Mouse (Mus musculus): ENCODE measurements around the gene Slit3. TPM values are rescaled to one million over a fixed set of nuclear protein-coding genes. Genes with fewer than 3 reads are reported as not detected.
A peak's percentile ranks its signal among the peaks of the same experiment; 100 is the strongest.

Gene Slit3
- polyA plus RNA-seq, 1 experiment from 2014 or later = 3.5 TPM

DNA sequence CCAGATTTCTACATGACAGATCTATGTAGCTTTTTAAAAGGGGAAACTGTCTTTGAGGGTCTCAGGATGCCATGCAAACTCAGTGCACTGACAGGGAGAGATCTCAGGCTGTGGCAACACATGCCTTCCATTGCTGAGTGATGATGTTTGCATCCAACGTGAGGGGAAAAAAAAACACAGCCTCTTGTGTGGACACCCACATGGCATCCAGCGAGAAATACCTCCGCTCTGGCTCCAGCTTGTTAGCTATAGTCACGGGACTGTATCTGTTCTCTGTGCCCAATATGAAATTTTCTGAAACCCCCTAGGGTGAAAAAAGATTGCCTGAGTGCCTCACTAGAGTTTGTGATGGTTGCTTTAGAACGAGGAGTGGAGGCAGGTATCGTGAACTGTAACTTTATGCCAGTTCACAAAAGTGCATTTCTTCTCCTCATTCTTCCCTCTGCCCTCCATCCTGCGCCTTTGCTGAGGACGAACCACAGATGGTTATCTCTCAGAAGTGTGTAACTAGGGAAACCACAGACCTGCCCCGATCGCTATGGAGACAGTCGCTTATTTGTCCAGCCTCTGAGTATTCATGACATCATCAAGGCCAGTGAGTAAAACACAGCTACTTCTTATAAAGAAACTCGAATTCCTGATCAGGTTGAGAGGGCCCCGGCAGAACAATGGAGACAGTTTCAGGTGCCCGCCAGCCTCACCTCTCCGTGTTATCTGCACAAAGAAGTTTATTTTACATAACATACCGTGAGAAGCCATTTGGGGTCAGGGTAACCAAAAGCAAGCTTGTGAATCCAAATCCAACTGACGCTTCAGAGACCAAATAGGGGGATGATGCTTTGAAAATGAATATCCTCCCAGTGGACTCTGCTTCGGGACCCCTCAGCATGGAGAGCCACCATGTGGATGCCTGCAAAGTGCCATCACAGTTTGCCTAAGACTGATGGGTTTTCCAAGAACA is 416.4 kb downstream of the Slit3 start:
- Histone ChIP-seq H3K27me3 (ENCODE audit: control insufficient read depth, insufficient read depth, low read length) (peaks cover 10% of the 10 kb centered on the region; the same call in 1 of the 2 replicates), H3K9me3 (ENCODE audit: control insufficient read depth, low read length) (no peaks in the 10 kb centered on the region), H3K4me3 (replicated peaks; ENCODE audit: low read depth, low read length) (no peak overlapping the region), H3K36me3 (ENCODE audit: control insufficient read depth, insufficient read depth, low read length) (no peaks in the 10 kb centered on the region), H3K9ac (replicated peaks; ENCODE audit: low read length) (no peak overlapping the region), H3K27ac (replicated peaks; ENCODE audit: low read depth, low read length) (0 out of 2 replicates have a peak overlapping the region, but pooled peaks have one; percentile 32), H3K4me1 (ENCODE audit: control insufficient read depth, insufficient read depth, low read length) (peaks cover 23% of the 10 kb centered on the region), H3K4me2 (ENCODE audit: low read length) (peak overlapping the region; percentile 26)
- ATAC-seq (ENCODE audit: low FRiP score, low TSS enrichment) (peak; percentile 53; the same call in 1 of the 2 replicates), DNase-seq (peak; percentile 69)
- 24% methylated on average over 18 of the region's 18 CpGs for WGBS

DNA sequence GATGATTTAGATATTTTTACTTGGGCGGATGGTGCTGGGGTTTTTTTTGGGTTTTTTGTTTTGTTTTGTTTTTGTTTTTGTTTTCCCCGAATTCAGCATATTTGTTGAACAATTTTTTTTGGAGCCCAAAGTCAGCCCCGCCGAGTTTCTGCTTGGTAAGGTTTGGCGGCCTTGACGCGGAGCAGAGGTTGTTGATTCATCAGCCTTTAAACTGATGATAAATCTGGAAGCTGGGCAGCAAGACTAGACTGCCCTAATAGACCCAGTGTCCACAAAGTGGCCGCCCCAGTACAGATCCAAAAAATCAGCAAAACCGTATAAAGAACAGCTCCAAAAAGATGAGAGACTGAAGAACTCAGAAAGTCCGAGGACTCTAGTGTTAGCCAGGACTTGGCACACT is 421.7 kb downstream of the Slit3 start:
- no peak for DNase-seq
- peaks cover 18% of the 10 kb centered on the region for H3K27me3 ChIP-seq (ENCODE audit: control insufficient read depth, insufficient read depth, low read length)

DNA sequence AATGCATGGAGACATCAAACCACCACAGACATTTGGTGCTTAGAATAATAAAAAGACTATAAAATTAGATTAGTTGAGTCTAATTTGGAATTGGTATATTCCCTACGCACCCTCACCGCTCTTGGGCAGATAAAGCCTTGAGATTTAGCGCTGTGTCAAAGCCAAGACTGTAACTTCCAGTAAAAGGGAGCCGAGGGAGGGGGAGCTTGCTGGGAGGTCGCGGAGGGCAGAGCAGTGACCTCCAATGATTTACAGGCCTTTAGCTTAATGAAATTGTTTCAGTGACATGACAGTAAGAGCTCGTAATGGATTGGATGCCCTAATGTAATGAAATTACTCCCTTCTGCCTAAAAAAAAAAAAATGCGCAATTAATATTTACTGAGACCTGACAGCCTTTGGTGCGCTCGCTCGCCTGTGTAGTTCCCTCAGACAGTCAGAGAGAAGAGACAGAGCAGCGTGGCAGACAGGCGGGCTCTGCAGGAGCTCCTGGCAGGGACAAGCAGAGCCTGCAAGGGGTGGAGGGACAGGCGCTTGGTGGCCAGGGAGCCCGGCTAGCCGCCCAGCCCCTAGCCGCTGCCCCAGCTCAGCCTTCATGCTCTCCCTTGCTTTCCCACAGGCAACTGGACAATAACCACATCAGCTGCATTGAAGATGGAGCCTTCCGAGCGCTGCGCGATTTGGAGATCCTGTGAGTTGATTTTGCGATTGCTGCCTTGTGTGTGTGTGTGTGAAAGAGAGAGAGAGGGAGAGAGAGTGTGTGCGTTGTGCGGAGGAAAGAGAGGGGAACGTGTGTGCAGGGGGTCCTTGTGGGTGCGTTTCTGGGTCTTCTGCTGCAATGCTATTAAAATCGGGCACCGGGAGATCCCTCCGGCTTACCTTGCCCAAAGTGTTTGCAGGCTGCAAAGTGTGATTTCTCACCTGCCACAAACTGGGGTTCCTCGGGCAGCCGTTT is 423.4 kb downstream of the Slit3 start:
- H3K9ac ChIP-seq (replicated peaks; ENCODE audit: low read length) = peak overlapping the region; percentile 50
- H3K27ac ChIP-seq (replicated peaks; ENCODE audit: low read depth, low read length) = peak overlapping the region; percentile 58
- ATAC-seq (ENCODE audit: low FRiP score, low TSS enrichment) = no peak

More for the DNA sequence above, 421.7 kb downstream of the Slit3 start:
- Histone ChIP-seq H3K36me3 (ENCODE audit: control insufficient read depth, insufficient read depth, low read length) (no peaks in the 10 kb centered on the region), H3K9ac (replicated peaks; ENCODE audit: low read length) (no peak overlapping the region), H3K4me2 (ENCODE audit: low read length) (no peak overlapping the region), H3K27ac (replicated peaks; ENCODE audit: low read depth, low read length) (no peak overlapping the region), H3K9me3 (ENCODE audit: control insufficient read depth, low read length) (no peaks in the 10 kb centered on the region), H3K4me3 (replicated peaks; ENCODE audit: low read depth, low read length) (no peak overlapping the region), H3K4me1 (ENCODE audit: control insufficient read depth, insufficient read depth, low read length) (peaks cover 9% of the 10 kb centered on the region)
- WGBS = 93% methylated on average over 10 of the region's 10 CpGs
- ATAC-seq (ENCODE audit: low FRiP score, low TSS enrichment) = no peak

DNA sequence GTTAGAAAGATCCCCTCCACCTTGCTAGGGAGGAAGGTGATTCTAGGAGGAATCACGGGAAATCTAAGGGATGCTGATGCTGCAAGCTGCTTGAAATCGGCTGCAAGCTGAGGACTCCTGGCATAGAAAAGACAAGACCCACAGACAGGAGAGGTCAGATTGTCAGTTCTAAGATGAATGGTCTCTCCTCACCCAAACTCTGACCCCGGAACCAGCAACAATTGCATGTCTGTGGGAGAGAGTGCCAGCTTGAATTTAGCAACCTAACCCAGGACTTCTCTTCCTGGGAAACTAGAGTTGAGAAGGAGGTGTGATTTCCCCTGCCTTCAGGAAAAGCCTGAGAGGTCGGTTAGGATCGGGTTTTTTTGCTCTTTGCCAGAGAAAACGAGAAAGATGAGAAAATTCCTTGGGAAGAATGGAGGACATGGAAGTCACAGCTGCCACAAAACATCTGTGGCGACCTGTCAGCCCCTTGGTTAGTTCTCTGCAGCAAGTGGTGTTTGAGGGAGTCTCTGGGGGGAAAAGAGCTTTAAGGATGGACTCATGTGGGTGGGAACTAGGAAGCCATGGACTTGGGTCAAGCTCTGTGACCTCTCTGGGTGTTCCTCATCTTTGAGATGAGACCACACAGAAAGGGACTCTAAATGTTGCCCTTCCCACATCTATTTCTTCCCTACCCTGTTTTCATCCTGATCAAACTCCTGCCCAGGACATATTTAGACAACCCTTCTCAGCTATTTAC is 425.2 kb downstream of the Slit3 start:
- no peak overlapping the region for H3K27ac ChIP-seq (replicated peaks; ENCODE audit: low read depth, low read length)
- WGBS = 51% methylated on average over 7 of the region's 7 CpGs
- DNase-seq (no peak), ATAC-seq (ENCODE audit: low FRiP score, low TSS enrichment) (no peak)
- no peaks in the 10 kb centered on the region; the same call in 1 of the 2 replicates for H3K4me1 ChIP-seq (ENCODE audit: control insufficient read depth, insufficient read depth, low read length)
- peak overlapping the region; percentile 54 for H3K4me2 ChIP-seq (ENCODE audit: low read length)
- H3K9ac ChIP-seq (replicated peaks; ENCODE audit: low read length) = no peak overlapping the region
- H3K4me3 ChIP-seq (replicated peaks; ENCODE audit: low read depth, low read length) = no peak overlapping the region
- H3K36me3 ChIP-seq (ENCODE audit: control insufficient read depth, insufficient read depth, low read length) = no peaks in the 10 kb centered on the region
- peaks cover 8% of the 10 kb centered on the region; the same call in 1 of the 2 replicates for H3K27me3 ChIP-seq (ENCODE audit: control insufficient read depth, insufficient read depth, low read length)
- H3K9me3 ChIP-seq (ENCODE audit: control insufficient read depth, low read length) = no peaks in the 10 kb centered on the region

More for the DNA sequence above, 423.4 kb downstream of the Slit3 start:
- Histone ChIP-seq H3K27me3 (ENCODE audit: control insufficient read depth, insufficient read depth, low read length) (peaks cover 12% of the 10 kb centered on the region), H3K4me1 (ENCODE audit: control insufficient read depth, insufficient read depth, low read length) (no peaks in the 10 kb centered on the region; the same call in 1 of the 2 replicates), H3K9me3 (ENCODE audit: control insufficient read depth, low read length) (no peaks in the 10 kb centered on the region), H3K4me2 (ENCODE audit: low read length) (peak overlapping the region; percentile 54), H3K36me3 (ENCODE audit: control insufficient read depth, insufficient read depth, low read length) (no peaks in the 10 kb centered on the region), H3K4me3 (replicated peaks; ENCODE audit: low read depth, low read length) (peak overlapping the region; percentile 28)
- peak; percentile 70 for DNase-seq
- 30% methylated on average over 31 of the region's 31 CpGs for WGBS

DNA sequence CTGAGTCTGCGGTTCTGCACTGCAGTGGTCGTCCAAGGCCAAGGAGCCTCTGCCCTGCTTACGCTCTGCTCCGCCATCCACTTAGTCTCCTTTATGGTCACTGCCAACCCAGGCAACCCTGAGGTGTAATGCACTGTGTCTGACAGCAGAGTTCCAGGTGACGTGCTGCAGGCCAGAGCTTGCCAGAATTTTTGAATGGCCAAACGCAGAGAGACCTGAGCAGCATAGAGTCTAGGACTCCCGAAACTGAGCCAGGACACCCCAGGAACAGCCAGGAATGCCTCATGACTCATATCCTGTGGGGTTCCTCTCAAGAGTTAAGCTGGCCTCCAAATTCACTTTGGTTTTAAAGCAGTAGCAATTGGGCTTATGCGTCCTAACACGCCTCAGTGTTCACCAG is 429.0 kb downstream of the Slit3 start:
- WGBS = 92% methylated on average over 9 of the region's 9 CpGs
- H3K9ac ChIP-seq (replicated peaks; ENCODE audit: low read length) = no peak overlapping the region
- H3K4me3 ChIP-seq (replicated peaks; ENCODE audit: low read depth, low read length) = no peak overlapping the region
- H3K4me2 ChIP-seq (ENCODE audit: low read length) = no peak overlapping the region
- H3K27me3 ChIP-seq (ENCODE audit: control insufficient read depth, insufficient read depth, low read length) = peaks cover 15% of the 10 kb centered on the region; the same call in 1 of the 2 replicates
- H3K27ac ChIP-seq (replicated peaks; ENCODE audit: low read depth, low read length) = no peak overlapping the region
- no peak for ATAC-seq (ENCODE audit: low FRiP score, low TSS enrichment)
- H3K4me1 ChIP-seq (ENCODE audit: control insufficient read depth, insufficient read depth, low read length) = no peaks in the 10 kb centered on the region
- no peak for DNase-seq
- H3K9me3 ChIP-seq (ENCODE audit: control insufficient read depth, low read length) = no peaks in the 10 kb centered on the region
- H3K36me3 ChIP-seq (ENCODE audit: control insufficient read depth, insufficient read depth, low read length) = no peaks in the 10 kb centered on the region

DNA sequence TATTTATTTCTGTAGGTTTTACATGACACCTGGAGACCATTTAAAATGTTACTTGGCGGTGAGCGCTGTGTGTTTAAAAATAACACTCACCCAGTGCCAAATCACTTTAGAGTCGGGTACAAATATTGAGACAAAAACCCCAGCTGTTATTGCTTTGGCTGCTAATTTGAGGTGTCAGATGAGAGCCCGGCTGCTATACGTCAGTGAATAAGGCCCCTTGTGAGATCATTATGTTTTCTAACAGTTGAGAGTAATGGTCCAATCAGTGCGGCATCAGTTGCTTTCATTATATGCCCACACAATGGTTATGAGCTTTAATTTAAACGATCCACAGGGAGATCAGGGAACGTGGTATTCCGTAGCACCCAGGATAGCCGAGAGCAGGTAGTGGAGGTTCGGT is 435.2 kb downstream of the Slit3 start:
- no peaks in the 10 kb centered on the region for H3K9me3 ChIP-seq (ENCODE audit: control insufficient read depth, low read length)
- H3K27me3 ChIP-seq (ENCODE audit: control insufficient read depth, insufficient read depth, low read length) = 0 out of 2 replicates have a peak, but pooled peaks cover 10% of the 10 kb centered on the region
- H3K9ac ChIP-seq (replicated peaks; ENCODE audit: low read length) = no peak overlapping the region
- peaks cover 11% of the 10 kb centered on the region; the same call in 1 of the 2 replicates for H3K4me1 ChIP-seq (ENCODE audit: control insufficient read depth, insufficient read depth, low read length)
- no peak for ATAC-seq (ENCODE audit: low FRiP score, low TSS enrichment)
- DNase-seq = no peak
- no peak overlapping the region for H3K4me3 ChIP-seq (replicated peaks; ENCODE audit: low read depth, low read length)
- no peak overlapping the region for H3K4me2 ChIP-seq (ENCODE audit: low read length)
- 48% methylated on average over 11 of the region's 11 CpGs for WGBS
- no peak overlapping the region for H3K27ac ChIP-seq (replicated peaks; ENCODE audit: low read depth, low read length)
- no peaks in the 10 kb centered on the region for H3K36me3 ChIP-seq (ENCODE audit: control insufficient read depth, insufficient read depth, low read length)

DNA sequence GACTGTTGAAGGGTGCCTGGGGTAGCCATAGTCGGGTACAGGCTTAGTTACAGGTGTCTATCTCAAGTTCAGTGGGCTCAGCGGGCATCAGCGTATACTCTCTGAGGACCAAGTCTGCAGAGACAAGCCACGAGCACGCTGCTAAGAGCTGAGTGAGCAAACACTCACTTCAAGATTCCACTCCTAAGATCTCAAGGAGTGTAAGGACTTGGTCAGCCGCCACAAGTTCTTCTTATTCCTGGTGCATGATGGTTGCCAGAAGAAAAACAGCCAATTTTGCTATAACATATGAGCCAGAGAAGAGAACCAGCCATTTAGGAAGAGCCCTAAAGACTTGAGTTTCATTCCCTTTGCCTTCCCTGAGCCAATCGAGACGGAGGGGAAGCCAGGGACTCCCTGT is 436.5 kb downstream of the Slit3 start:
- 89% methylated on average over 8 of the region's 8 CpGs for WGBS
- Histone ChIP-seq H3K36me3 (ENCODE audit: control insufficient read depth, insufficient read depth, low read length) (no peaks in the 10 kb centered on the region), H3K9me3 (ENCODE audit: control insufficient read depth, low read length) (no peaks in the 10 kb centered on the region), H3K9ac (replicated peaks; ENCODE audit: low read length) (no peak overlapping the region), H3K27me3 (ENCODE audit: control insufficient read depth, insufficient read depth, low read length) (0 out of 2 replicates have a peak, but pooled peaks cover 10% of the 10 kb centered on the region), H3K4me3 (replicated peaks; ENCODE audit: low read depth, low read length) (no peak overlapping the region), H3K4me2 (ENCODE audit: low read length) (no peak overlapping the region), H3K4me1 (ENCODE audit: control insufficient read depth, insufficient read depth, low read length) (peaks cover 11% of the 10 kb centered on the region; the same call in 1 of the 2 replicates), H3K27ac (replicated peaks; ENCODE audit: low read depth, low read length) (no peak overlapping the region)
- ATAC-seq (ENCODE audit: low FRiP score, low TSS enrichment) (no peak), DNase-seq (no peak)

DNA sequence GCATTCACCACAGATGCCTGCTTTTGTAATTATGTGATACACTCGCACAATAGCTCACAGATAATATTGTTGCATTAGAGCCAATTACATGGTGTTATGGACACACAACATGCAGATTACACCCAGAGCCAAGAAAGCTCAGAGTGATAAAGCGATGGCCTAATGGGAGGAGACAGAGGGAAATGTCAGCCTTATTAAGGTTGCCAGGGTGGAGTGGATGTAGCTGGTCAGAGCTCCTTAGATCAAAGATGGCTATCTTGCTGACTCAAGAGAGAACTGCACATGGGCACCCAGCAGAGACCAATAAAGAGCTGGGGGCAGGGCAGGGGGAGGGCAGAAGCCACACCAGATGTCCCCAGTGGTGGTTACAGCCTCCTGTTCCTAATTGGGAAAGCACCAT is 437.3 kb downstream of the Slit3 start:
- 62% methylated on average over 2 of the region's 2 CpGs for WGBS
- no peak for ATAC-seq (ENCODE audit: low FRiP score, low TSS enrichment)
- H3K27ac ChIP-seq (replicated peaks; ENCODE audit: low read depth, low read length) = no peak overlapping the region
- no peak overlapping the region for H3K9ac ChIP-seq (replicated peaks; ENCODE audit: low read length)
- H3K4me3 ChIP-seq (replicated peaks; ENCODE audit: low read depth, low read length) = no peak overlapping the region
- H3K9me3 ChIP-seq (ENCODE audit: control insufficient read depth, low read length) = no peaks in the 10 kb centered on the region
- H3K4me2 ChIP-seq (ENCODE audit: low read length) = no peak overlapping the region
- 0 out of 2 replicates have a peak, but pooled peaks cover 3% of the 10 kb centered on the region for H3K27me3 ChIP-seq (ENCODE audit: control insufficient read depth, insufficient read depth, low read length)
- peaks cover 11% of the 10 kb centered on the region; the same call in 1 of the 2 replicates for H3K4me1 ChIP-seq (ENCODE audit: control insufficient read depth, insufficient read depth, low read length)
- DNase-seq = no peak
- no peaks in the 10 kb centered on the region for H3K36me3 ChIP-seq (ENCODE audit: control insufficient read depth, insufficient read depth, low read length)

Data from midbrain, embryonic 14.5 days (tissue).